Mouse (Mus musculus): ENCODE measurements around the gene Hist1h4a. TPM values are rescaled to one million over a fixed set of nuclear protein-coding genes. Genes with fewer than 3 reads are reported as not detected.
"Not testable (repeated sequence)": the region's sequence is repeated elsewhere in the genome, so short reads cannot be mapped to it uniquely, and the experiment has no call there.

The Hist1h4a gene
- polyA plus RNA-seq, 1 experiment from 2014 or later: 0.43 TPM

- 0 out of 2 replicates have a peak overlapping the region, but pooled peaks have one; percentile 16 for H3K27ac ChIP-seq (ENCODE audit: low read depth, low read length)
- no peak for ATAC-seq
- H3K4me1 ChIP-seq (replicated peaks; ENCODE audit: control insufficient read depth, insufficient read depth, low read length): peaks cover 4% of the 10 kb centered on the region; the same call in 1 of the 2 replicates
- WGBS: 94% methylated on average over 5 of the region's 5 CpGs
- no peaks in the 10 kb centered on the region for H3K27me3 ChIP-seq (replicated peaks; ENCODE audit: control insufficient read depth, insufficient read depth, low read length)
- no peak overlapping the region for H3K4me3 ChIP-seq (ENCODE audit: low read depth, low read length)
- no peak for TF ChIP-seq CTCF (IDR thresholded peaks at IDR 0.05; ENCODE audit: low read depth)
- no peaks in the 10 kb centered on the region for H3K36me3 ChIP-seq (ENCODE audit: control insufficient read depth, insufficient read depth)
- H3K9ac ChIP-seq (ENCODE audit: low read depth, low read length): no peak overlapping the region
- H3K9me3 ChIP-seq (ENCODE audit: control insufficient read depth): no peaks in the 10 kb centered on the region
- no peak overlapping the region for H3K4me2 ChIP-seq (replicated peaks; ENCODE audit: low read depth)
Observed at GRCm38 (mm10) chr13:23749563-23750121, 11.4 kb downstream of the Hist1h4a start.

- H3K9ac ChIP-seq (ENCODE audit: low read depth, low read length): no peak overlapping the region
- H3K9me3 ChIP-seq (ENCODE audit: control insufficient read depth): no peaks in the 10 kb centered on the region
- no peaks in the 10 kb centered on the region for H3K27me3 ChIP-seq (replicated peaks; ENCODE audit: control insufficient read depth, insufficient read depth, low read length)
- WGBS: 10% methylated on average over 4 of the region's 4 CpGs
- no peak overlapping the region; the same call in 1 of the 2 replicates for H3K27ac ChIP-seq (ENCODE audit: low read depth, low read length)
- no peak for ATAC-seq
- no peak for TF ChIP-seq CTCF (IDR thresholded peaks at IDR 0.05; ENCODE audit: low read depth)
- H3K4me2 ChIP-seq (replicated peaks; ENCODE audit: low read depth): no peak overlapping the region
- H3K4me3 ChIP-seq (ENCODE audit: low read depth, low read length): no peak overlapping the region
- peaks cover 4% of the 10 kb centered on the region; the same call in 1 of the 2 replicates for H3K4me1 ChIP-seq (replicated peaks; ENCODE audit: control insufficient read depth, insufficient read depth, low read length)
- no peaks in the 10 kb centered on the region for H3K36me3 ChIP-seq (ENCODE audit: control insufficient read depth, insufficient read depth)
Observed at GRCm38 (mm10) chr13:23747892-23748288, 13.1 kb downstream of the Hist1h4a start.

DNA sequence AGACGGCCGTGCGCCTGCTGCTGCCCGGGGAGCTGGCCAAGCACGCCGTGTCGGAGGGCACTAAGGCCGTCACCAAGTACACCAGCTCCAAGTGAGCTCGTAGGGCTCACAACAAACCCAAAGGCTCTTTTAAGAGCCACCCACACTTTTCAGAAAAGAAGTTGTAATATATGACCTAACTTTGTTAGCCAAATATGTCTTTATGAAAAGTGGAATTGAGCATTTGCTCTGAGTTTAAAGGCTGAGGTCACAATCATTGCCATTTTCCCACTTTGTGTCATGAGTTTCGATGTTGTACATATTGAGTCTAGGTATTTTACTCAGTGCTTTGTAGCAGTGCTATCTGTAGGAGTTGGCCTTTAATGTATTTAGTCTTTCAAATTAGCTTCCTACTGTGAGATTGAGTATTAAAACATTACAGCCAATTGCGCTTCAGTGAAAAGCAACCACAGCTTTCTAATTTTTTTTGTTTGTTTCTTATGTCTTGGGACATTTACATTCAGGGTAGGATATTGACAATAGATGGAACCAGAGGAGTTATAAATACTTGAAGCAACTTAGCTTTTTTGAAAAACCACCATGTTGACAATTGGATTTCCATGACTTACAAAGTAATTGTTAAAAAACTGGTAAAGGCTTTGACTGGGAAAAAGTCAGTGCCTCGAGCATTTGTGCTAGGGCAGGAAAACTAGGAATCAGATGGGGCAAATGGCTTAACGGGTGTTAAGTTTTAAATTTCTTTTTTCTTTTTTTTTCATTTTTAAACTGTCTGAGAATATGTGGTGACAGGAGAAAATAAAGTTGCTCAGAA lies 13.7 kb downstream of the Hist1h4a start:
- TF ChIP-seq CTCF (IDR thresholded peaks at IDR 0.05; ENCODE audit: low read depth): no peak
- Histone ChIP-seq H3K4me3 (ENCODE audit: low read depth, low read length) (peak overlapping the region; percentile 36), H3K4me1 (replicated peaks; ENCODE audit: control insufficient read depth, insufficient read depth, low read length) (peaks cover 4% of the 10 kb centered on the region; the same call in 1 of the 2 replicates), H3K27ac (ENCODE audit: low read depth, low read length) (peak overlapping the region; percentile 94), H3K9ac (ENCODE audit: low read depth, low read length) (no peak overlapping the region), H3K4me2 (replicated peaks; ENCODE audit: low read depth) (peak overlapping the region; percentile 68), H3K36me3 (ENCODE audit: control insufficient read depth, insufficient read depth) (no peaks in the 10 kb centered on the region), H3K9me3 (ENCODE audit: control insufficient read depth) (no peaks in the 10 kb centered on the region), H3K27me3 (replicated peaks; ENCODE audit: control insufficient read depth, insufficient read depth, low read length) (no peaks in the 10 kb centered on the region)
- no peak; the same call in 1 of the 2 replicates for ATAC-seq
- WGBS: 7% methylated on average over 9 of the region's 13 CpGs

GRCm38 (mm10) chr13:23746201-23747080 lies 14.6 kb downstream of the Hist1h4a start, which contains the start of gene Hist1h2bb:
TSS of gene Hist1h2bb (plus strand) at chr13:23746734.
- ATAC-seq: peak; percentile 87
- under 1% methylated on average over 37 of the region's 58 CpGs for WGBS

GRCm38 (mm10) chr13:23745381-23746161 lies 15.5 kb downstream of the Hist1h4a start, which contains the start of gene Hist1h3c:
TSS of gene Hist1h3c (minus strand) at chr13:23745602.
- peak within 1 kb of the TSS; percentile 94 for H3K27ac ChIP-seq (ENCODE audit: low read depth, low read length)
- ATAC-seq: peak; percentile 62
- no peaks in the 10 kb centered on the region for H3K36me3 ChIP-seq (ENCODE audit: control insufficient read depth, insufficient read depth)
- H3K27me3 ChIP-seq (replicated peaks; ENCODE audit: control insufficient read depth, insufficient read depth, low read length): no peaks in the 10 kb centered on the region
- peak within 1 kb of the TSS; percentile 36 for H3K4me3 ChIP-seq (ENCODE audit: low read depth, low read length)
- TF ChIP-seq CTCF (IDR thresholded peaks at IDR 0.05; ENCODE audit: low read depth): no peak
- H3K4me1 ChIP-seq (replicated peaks; ENCODE audit: control insufficient read depth, insufficient read depth, low read length): peaks cover 4% of the 10 kb centered on the region; the same call in 1 of the 2 replicates
- WGBS: under 1% methylated on average over 23 of the region's 28 CpGs
- peak within 1 kb of the TSS; percentile 52 for H3K9ac ChIP-seq (ENCODE audit: low read depth, low read length)
- peak within 1 kb of the TSS; percentile 68 for H3K4me2 ChIP-seq (replicated peaks; ENCODE audit: low read depth)
- H3K9me3 ChIP-seq (ENCODE audit: control insufficient read depth): no peaks in the 10 kb centered on the region

More at GRCm38 (mm10) chr13:23746201-23747080, 14.6 kb downstream of the Hist1h4a start, which contains the start of gene Hist1h2bb:
- not testable (repeated sequence) for H3K9me3 ChIP-seq (ENCODE audit: control insufficient read depth); H3K4me1 ChIP-seq (replicated peaks; ENCODE audit: control insufficient read depth, insufficient read depth, low read length); H3K27me3 ChIP-seq (replicated peaks; ENCODE audit: control insufficient read depth, insufficient read depth, low read length); H3K36me3 ChIP-seq (ENCODE audit: control insufficient read depth, insufficient read depth)
- Histone ChIP-seq H3K27ac (ENCODE audit: low read depth, low read length) (peak within 1 kb of the TSS; percentile 94), H3K9ac (ENCODE audit: low read depth, low read length) (peak within 1 kb of the TSS; percentile 52), H3K4me2 (replicated peaks; ENCODE audit: low read depth) (peak within 1 kb of the TSS; percentile 68), H3K4me3 (ENCODE audit: low read depth, low read length) (peak within 1 kb of the TSS; percentile 36)
- TF ChIP-seq CTCF (IDR thresholded peaks at IDR 0.05; ENCODE audit: low read depth): peak; percentile 38

Data from intestine, postnatal 0 days (tissue).